Mouse (Mus musculus) G1E (cell line): ENCODE results near the gene Ptrh2.

ENCODE experiments used
- CTCF ChIP-seq: IDR thresholded peaks from 2 replicates; pipeline ENCODE4 v1.5.1; 2012; ENCODE audit warnings: low read depth, low read length, inconsistent platforms, mixed read lengths
- GATA1 ChIP-seq: IDR thresholded peaks from 2 replicates; pipeline ENCODE4 v1.6.1; 2012; ENCODE audit warnings: borderline replicate concordance, low read length, inconsistent platforms, mixed read lengths
- GATA2 ChIP-seq: IDR thresholded peaks from 2 replicates; pipeline ENCODE4 v1.6.1; 2012; ENCODE audit warnings: low read depth, low read length, inconsistent platforms, borderline replicate concordance

- TF ChIP-seq CTCF, result no peak
- TF ChIP-seq GATA1, result no peak
- no peak for TF ChIP-seq GATA2
These were observed 46.1 kb upstream of the Ptrh2 start for GRCm38 (mm10) chr11:86637697-86638096.
